Mouse (Mus musculus) myocyte (in vitro differentiated cells): ENCODE data around the gene Olfr391-ps. TPM values are rescaled to one million over a fixed set of nuclear protein-coding genes. Genes with fewer than 3 reads are reported as not detected.

Experiments
- H3K27me3 ChIP-seq: one replicate; pipeline ENCODE4 v1.6.1; 2011; ENCODE audit not compliant: control insufficient read depth, insufficient read depth, insufficient read length
- H3K36me3 ChIP-seq: one replicate; pipeline ENCODE4 v1.6.1; 2011; ENCODE audit not compliant: control insufficient read depth, insufficient read depth
- H3K4me2 ChIP-seq: one replicate; pipeline ENCODE4 v1.6.1; 2011; ENCODE audit warnings: low read depth, control low read depth
- H3K4me3 ChIP-seq: one replicate; pipeline ENCODE4 v1.5.1; 2011; ENCODE audit warnings: mild to moderate bottlenecking, control low read depth, moderate library complexity
- H3K79me2 ChIP-seq: one replicate; pipeline ENCODE4 v1.6.1; 2011; ENCODE audit not compliant: control insufficient read depth, insufficient read depth
- H3ac ChIP-seq: one replicate; pipeline ENCODE4 v1.6.1; 2011; ENCODE audit not compliant: control insufficient read depth, insufficient read length
- CEBPB ChIP-seq: IDR thresholded peaks from 2 replicates; pipeline ENCODE4 v1.6.1; 2011; ENCODE audit warnings: mild to moderate bottlenecking, moderate library complexity; ENCODE audit not compliant: poor library complexity, insufficient read depth, severe bottlenecking
- E2F4 ChIP-seq: IDR thresholded peaks from one replicate; pipeline ENCODE4 v1.6.1; 2011; ENCODE audit warnings: mild to moderate bottlenecking, control low read depth, moderate library complexity; ENCODE audit not compliant: insufficient read depth
- MAX ChIP-seq: IDR thresholded peaks from one replicate; pipeline ENCODE4 v1.6.1; 2011; ENCODE audit warnings: low read depth, mild to moderate bottlenecking, control low read depth
- MYOD1 ChIP-seq, 3 experiments: IDR thresholded peaks; one replicate each; pipeline ENCODE4 v1.6.1; 2011; ENCODE audit warnings: control low read depth in 2 of 3, low read depth in 2 of 3, mild to moderate bottlenecking in 2 of 3, moderate library complexity in 1 of 3; ENCODE audit not compliant: insufficient read length in 2 of 3, control insufficient read depth in 1 of 3
- MYOG ChIP-seq, 3 experiments: IDR thresholded peaks; one replicate each; pipeline ENCODE4 v1.6.1; 2011; ENCODE audit warnings: control low read depth in 2 of 3, low read depth in 2 of 3, mild to moderate bottlenecking in 2 of 3; ENCODE audit not compliant: insufficient read length in 2 of 3, control insufficient read depth in 1 of 3, insufficient read depth in 1 of 3
- POLR2A ChIP-seq: IDR thresholded peaks from one replicate; pipeline ENCODE4 v1.6.1; 2011; ENCODE audit warnings: low read depth, mild to moderate bottlenecking, control low read depth, moderate library complexity; ENCODE audit not compliant: insufficient read length
- POLR2AphosphoS2 ChIP-seq: IDR thresholded peaks from one replicate; pipeline ENCODE4 v1.6.1; 2011; ENCODE audit warnings: low read depth, control low read depth; ENCODE audit not compliant: insufficient read length
- REST ChIP-seq: IDR thresholded peaks from one replicate; pipeline ENCODE4 v1.6.1; 2011; ENCODE audit warnings: mild to moderate bottlenecking, control low read depth, moderate library complexity; ENCODE audit not compliant: insufficient read depth, insufficient read length
- SRF ChIP-seq: IDR thresholded peaks from one replicate; pipeline ENCODE4 v1.6.1; 2011; ENCODE audit warnings: low read depth; ENCODE audit not compliant: control insufficient read depth, insufficient read length
- TCF12 ChIP-seq: IDR thresholded peaks from one replicate; pipeline ENCODE4 v1.6.1; 2011; ENCODE audit warnings: mild to moderate bottlenecking, control low read depth; ENCODE audit not compliant: poor library complexity, insufficient read depth, severe bottlenecking
- TCF3 ChIP-seq: IDR thresholded peaks from one replicate; pipeline ENCODE4 v1.6.1; 2011; ENCODE audit warnings: low read depth, control low read depth; ENCODE audit not compliant: insufficient read length
- USF1 ChIP-seq: IDR thresholded peaks from one replicate; pipeline ENCODE4 v1.6.1; 2011; ENCODE audit warnings: low read depth, mild to moderate bottlenecking, control low read depth, moderate library complexity
- polyA plus RNA-seq: library from polyadenylated mRNA; unstranded; fragments of >200 nt; fragmentation: generic; extraction: Trizol; gene quantifications from one replicate; pipeline ENCODE4 v1.2.1, GENCODE M21; 2012; ENCODE audit warnings: missing spikeins

The Olfr391-ps gene
- polyA plus RNA-seq, result not detected

- no peak within 1 kb of the TSS for H3ac ChIP-seq
- no peaks in the 10 kb centered on the region for H3K27me3 ChIP-seq
- no peaks in the 10 kb centered on the region for H3K36me3 ChIP-seq
- TF ChIP-seq POLR2A (no peak), REST (no peak), MAX (no peak), POLR2AphosphoS2 (no peak), USF1 (no peak), SRF (no peak), E2F4 (no peak), MYOG (IDR thresholded peaks at IDR 0.05; ENCODE audit: control insufficient read depth in 1 of 3, insufficient read depth in 1 of 3, insufficient read length in 2 of 3, low read depth in 2 of 3) (no peak), TCF3 (no peak), CEBPB (no peak), TCF12 (no peak), MYOD1 (IDR thresholded peaks at IDR 0.05; ENCODE audit: control insufficient read depth in 1 of 3, insufficient read length in 2 of 3, low read depth in 2 of 3) (no peak)
- H3K4me2 ChIP-seq, result no peak within 1 kb of the TSS
- no peak within 1 kb of the TSS for H3K4me3 ChIP-seq
- no peaks in the 10 kb centered on the region for H3K79me2 ChIP-seq
These were observed at the start of gene Olfr391-ps for GRCm38 (mm10) chr11:73802952-73803351. Gene Olfr391-ps, minus strand, starts transcription at chr11:73803052.

- H3ac ChIP-seq, result no peak within 1 kb of the TSS
- no peak for TF ChIP-seq TCF3
- TF ChIP-seq REST, result no peak
- no peak for TF ChIP-seq MYOG (IDR thresholded peaks at IDR 0.05; ENCODE audit: control insufficient read depth in 1 of 3, insufficient read depth in 1 of 3, insufficient read length in 2 of 3, low read depth in 2 of 3)
- TF ChIP-seq MYOD1 (IDR thresholded peaks at IDR 0.05; ENCODE audit: control insufficient read depth in 1 of 3, insufficient read length in 2 of 3, low read depth in 2 of 3), result no peak
- no peak for TF ChIP-seq SRF
- no peak for TF ChIP-seq USF1
- TF ChIP-seq MAX, result no peak
- TF ChIP-seq TCF12, result no peak
- no peaks in the 10 kb centered on the region for H3K27me3 ChIP-seq
- H3K4me2 ChIP-seq, result no peak within 1 kb of the TSS
- no peak within 1 kb of the TSS for H3K4me3 ChIP-seq
- H3K36me3 ChIP-seq, result no peaks in the 10 kb centered on the region
- no peaks in the 10 kb centered on the region for H3K79me2 ChIP-seq
These were observed 48.5 kb upstream of the Olfr391-ps start, which contains the start of gene Olfr393 for GRCm38 (mm10) chr11:73851354-73851753. Gene Olfr393, minus strand, starts transcription at chr11:73851454.

GRCm38 (mm10) chr11:73816949-73817348, 14.1 kb upstream of the Olfr391-ps start, which contains the start of gene Olfr392:
Gene Olfr392, minus strand, starts transcription at chr11:73817049.
- Histone ChIP-seq H3K4me2 (no peak within 1 kb of the TSS), H3K27me3 (no peaks in the 10 kb centered on the region), H3ac (no peak within 1 kb of the TSS), H3K4me3 (no peak within 1 kb of the TSS), H3K79me2 (no peaks in the 10 kb centered on the region), H3K36me3 (no peaks in the 10 kb centered on the region)
- no peak for TF ChIP-seq TCF3
- TF ChIP-seq TCF12, result no peak
- TF ChIP-seq USF1, result no peak
- no peak for TF ChIP-seq SRF
- TF ChIP-seq MYOD1 (IDR thresholded peaks at IDR 0.05; ENCODE audit: control insufficient read depth in 1 of 3, insufficient read length in 2 of 3, low read depth in 2 of 3), result no peak
- TF ChIP-seq CEBPB, result no peak

GRCm38 (mm10) chr11:73782664-73783063, 20.2 kb downstream of the Olfr391-ps start, which contains the start of gene Olfr390:
Gene Olfr390, plus strand, starts transcription at chr11:73782964.
- H3K27me3 ChIP-seq, result no peaks in the 10 kb centered on the region
- no peak for TF ChIP-seq TCF3
- TF ChIP-seq MYOD1 (IDR thresholded peaks at IDR 0.05; ENCODE audit: control insufficient read depth in 1 of 3, insufficient read length in 2 of 3, low read depth in 2 of 3), result no peak
- TF ChIP-seq SRF, result no peak
- no peak for TF ChIP-seq MAX
- no peak for TF ChIP-seq USF1
- no peak for TF ChIP-seq MYOG (IDR thresholded peaks at IDR 0.05; ENCODE audit: control insufficient read depth in 1 of 3, insufficient read depth in 1 of 3, insufficient read length in 2 of 3, low read depth in 2 of 3)
- no peak for TF ChIP-seq REST
- TF ChIP-seq CEBPB, result no peak
- no peak for TF ChIP-seq E2F4
- TF ChIP-seq POLR2A, result no peak
- no peak for TF ChIP-seq TCF12
- TF ChIP-seq POLR2AphosphoS2, result no peak

GRCm38 (mm10) chr11:73780613-73781012, 22.2 kb downstream of the Olfr391-ps start, which contains the start of gene Olfr389:
Gene Olfr389, minus strand, starts transcription at chr11:73780713.
- Histone ChIP-seq H3K4me2 (no peak within 1 kb of the TSS), H3K27me3 (no peaks in the 10 kb centered on the region), H3K79me2 (no peaks in the 10 kb centered on the region), H3K36me3 (no peaks in the 10 kb centered on the region), H3ac (no peak within 1 kb of the TSS), H3K4me3 (no peak within 1 kb of the TSS)
- TF ChIP-seq POLR2A (no peak), POLR2AphosphoS2 (no peak), TCF12 (no peak), REST (no peak), USF1 (no peak), E2F4 (no peak), MYOG (IDR thresholded peaks at IDR 0.05; ENCODE audit: control insufficient read depth in 1 of 3, insufficient read depth in 1 of 3, insufficient read length in 2 of 3, low read depth in 2 of 3) (no peak)

More at GRCm38 (mm10) chr11:73782664-73783063, 20.2 kb downstream of the Olfr391-ps start, which contains the start of gene Olfr390:
- Histone ChIP-seq H3K36me3 (no peaks in the 10 kb centered on the region), H3K4me2 (no peak within 1 kb of the TSS), H3K4me3 (no peak within 1 kb of the TSS), H3ac (no peak within 1 kb of the TSS), H3K79me2 (no peaks in the 10 kb centered on the region)
